Mouse (Mus musculus) bone marrow, adult 2 months (tissue): ENCODE data around the gene Gm17349. TPM values are rescaled to one million over a fixed set of nuclear protein-coding genes. Genes with fewer than 3 reads are reported as not detected.

Experiments used
- H3K27ac ChIP-seq: fragments of 200-500 bp; 2 replicates; pipeline ENCODE4 v1.5.1; 2012; ENCODE audit warnings: low read depth, mild to moderate bottlenecking, control low read depth, inconsistent platforms, low read length; ENCODE audit not compliant: control insufficient read depth, poor library complexity, insufficient read depth
- H3K4me1 ChIP-seq: fragments of 200-500 bp; 2 replicates; pipeline ENCODE4 v1.6.1; 2011; ENCODE audit warnings: low read length; ENCODE audit not compliant: control insufficient read depth, insufficient read depth
- H3K4me3 ChIP-seq: fragments of 200-500 bp; replicated peaks from 2 replicates; pipeline ENCODE3; 2011; ENCODE audit warnings: mild to moderate bottlenecking, low read depth, low read length, control low read depth; ENCODE audit not compliant: control insufficient read depth
- CTCF ChIP-seq: fragments of 200-500 bp; IDR thresholded peaks from 2 replicates; pipeline ENCODE4 v1.5.1; 2011; ENCODE audit warnings: low read length, control low read depth; ENCODE audit not compliant: control insufficient read depth, insufficient read depth
- POLR2A ChIP-seq: fragments of 200-500 bp; IDR thresholded peaks from 2 replicates; pipeline ENCODE4 v1.6.1; 2011; ENCODE audit warnings: low read depth, mild to moderate bottlenecking, control low read depth, low read length, borderline replicate concordance; ENCODE audit not compliant: control insufficient read depth
- WGBS: fragments of 180-500 bp; shearing (Covaris S2); methylation state at CpG from one replicate; pipeline ENCODE4 v1.1.7; 2018; 5-methylcytosine and 5-hydroxymethylcytosine counted together
- polyA plus RNA-seq: library from polyadenylated mRNA; stranded (reverse); fragments of >200 nt; gene quantifications from 2 replicates; pipeline ENCODE4 v1.2.4, GENCODE M21; 2011; ENCODE audit warnings: low replicate concordance; ENCODE audit not compliant: missing spikeins, insufficient read depth, insufficient read length

The Gm17349 gene
- polyA plus RNA-seq, 1 experiment = not detected

- no peak for TF ChIP-seq POLR2A
- TF ChIP-seq CTCF = no peak
- Histone ChIP-seq H3K4me3 (peak overlapping the region; percentile 63), H3K4me1 (peaks cover 5% of the 10 kb centered on the region), H3K27ac (0 out of 2 replicates have a peak overlapping the region, but pooled peaks have one; percentile 12)
- WGBS = 2% methylated on average over 52 of the region's 52 CpGs
Observed at GRCm38 (mm10) chr15:99664600-99665451, 40.5 kb downstream of the Gm17349 start.

DNA sequence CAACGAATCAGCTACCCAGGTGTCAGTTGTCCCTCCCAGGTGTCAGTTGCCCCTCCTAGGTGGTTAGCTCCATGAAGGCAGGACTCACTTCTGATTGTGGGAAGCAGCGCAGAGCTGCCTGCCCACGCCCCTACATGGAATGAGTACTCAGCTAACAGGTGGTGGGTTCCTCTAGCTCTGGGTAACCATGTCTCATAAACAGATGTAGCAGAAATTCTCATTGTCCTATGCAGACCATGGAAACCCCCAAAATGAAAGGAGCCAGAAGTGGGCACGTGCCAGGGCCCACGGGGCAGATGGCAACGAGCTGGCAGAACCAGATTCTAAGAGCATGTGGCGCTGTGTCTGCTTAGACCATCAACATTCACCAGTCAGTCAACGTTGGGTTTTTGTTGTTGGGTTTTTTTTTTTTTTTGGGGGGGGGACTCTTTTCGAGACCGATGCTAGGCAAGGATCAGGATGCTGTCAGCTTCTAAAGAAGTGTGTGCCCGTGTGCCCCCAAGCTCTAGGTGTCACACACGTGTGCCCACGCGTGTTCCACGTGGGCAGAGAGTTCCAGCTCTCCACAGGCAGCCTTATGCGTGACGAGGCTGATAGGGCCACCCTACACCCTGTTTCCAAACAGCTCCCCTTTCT, 41.2 kb downstream of the Gm17349 start:
- H3K27ac ChIP-seq = 0 out of 2 replicates have a peak overlapping the region, but pooled peaks have one; percentile 12

DNA sequence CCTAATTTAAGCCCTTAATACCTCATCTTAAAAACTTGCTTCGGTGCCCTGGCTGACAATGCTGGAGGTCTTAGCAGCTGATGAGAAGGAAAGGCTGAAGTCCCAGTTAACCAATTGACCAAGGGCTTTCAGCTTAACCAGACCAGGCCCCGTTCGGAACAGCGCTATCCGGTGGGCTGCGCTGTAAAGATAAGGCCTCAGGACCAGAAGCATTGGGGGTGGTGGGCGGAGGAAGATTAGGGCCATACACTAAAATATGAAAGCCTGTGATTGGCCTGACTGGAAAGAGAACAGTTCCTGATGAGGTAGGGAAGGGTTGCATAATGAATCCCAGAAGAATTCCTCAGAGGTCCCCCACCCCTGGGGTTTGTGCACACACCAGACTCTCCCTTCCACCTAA, 42.9 kb downstream of the Gm17349 start:
- peaks cover 5% of the 10 kb centered on the region for H3K4me1 ChIP-seq
- 64% methylated on average over 7 of the region's 7 CpGs for WGBS
- no peak for TF ChIP-seq CTCF
- TF ChIP-seq POLR2A = no peak
- H3K4me3 ChIP-seq = no peak overlapping the region
- no peak overlapping the region for H3K27ac ChIP-seq

More for the DNA sequence above, 41.2 kb downstream of the Gm17349 start:
- TF ChIP-seq POLR2A (no peak), CTCF (no peak)
- H3K4me3 ChIP-seq = peak overlapping the region; percentile 63
- peaks cover 5% of the 10 kb centered on the region for H3K4me1 ChIP-seq
- WGBS = 3% methylated on average over 17 of the region's 17 CpGs

DNA sequence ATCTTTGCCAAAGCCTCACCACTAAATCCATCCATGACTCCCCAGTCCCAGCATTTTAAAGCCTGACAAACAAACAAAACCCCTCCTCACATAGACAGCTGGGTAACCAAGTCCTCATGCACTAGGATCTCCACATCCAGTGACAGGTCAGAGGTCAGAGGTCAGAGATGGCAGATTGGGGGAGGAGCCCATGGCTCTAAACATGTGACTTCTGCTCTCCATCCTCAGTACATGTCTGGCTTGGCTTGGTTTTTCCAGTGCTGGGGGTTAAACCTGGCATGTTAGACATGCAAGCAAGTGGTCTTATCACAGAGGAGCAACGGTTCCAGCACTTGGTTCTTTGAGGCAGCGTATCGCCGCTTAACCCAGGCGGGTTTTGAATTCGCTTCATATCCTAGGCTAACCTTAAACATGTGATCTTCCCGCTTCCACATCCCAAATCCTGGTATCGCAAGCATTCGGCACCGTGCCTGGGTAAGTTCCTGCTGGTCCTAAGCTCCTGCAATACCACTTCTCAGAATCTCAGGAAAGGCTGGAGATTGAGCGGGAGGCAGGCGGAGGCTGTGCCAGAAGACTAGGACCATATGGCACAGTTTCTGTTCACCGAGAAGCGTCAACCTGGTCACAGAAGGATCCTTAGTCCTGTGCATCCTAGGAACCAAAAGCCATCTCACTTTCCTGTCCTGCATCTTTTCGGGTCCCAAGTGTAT, 44.0 kb downstream of the Gm17349 start:
- Histone ChIP-seq H3K4me1 (peaks cover 5% of the 10 kb centered on the region), H3K27ac (no peak overlapping the region), H3K4me3 (no peak overlapping the region)
- no peak for TF ChIP-seq POLR2A
- no peak for TF ChIP-seq CTCF
- WGBS = 87% methylated on average over 15 of the region's 15 CpGs

GRCm38 (mm10) chr15:99658437-99658836, 46.9 kb downstream of the Gm17349 start:
- Histone ChIP-seq H3K4me3 (no peak overlapping the region), H3K27ac (no peak overlapping the region), H3K4me1 (no peaks in the 10 kb centered on the region; the same call in 1 of the 2 replicates)
- 62% methylated on average over 2 of the region's 2 CpGs for WGBS
- no peak for TF ChIP-seq POLR2A
- TF ChIP-seq CTCF = no peak

DNA sequence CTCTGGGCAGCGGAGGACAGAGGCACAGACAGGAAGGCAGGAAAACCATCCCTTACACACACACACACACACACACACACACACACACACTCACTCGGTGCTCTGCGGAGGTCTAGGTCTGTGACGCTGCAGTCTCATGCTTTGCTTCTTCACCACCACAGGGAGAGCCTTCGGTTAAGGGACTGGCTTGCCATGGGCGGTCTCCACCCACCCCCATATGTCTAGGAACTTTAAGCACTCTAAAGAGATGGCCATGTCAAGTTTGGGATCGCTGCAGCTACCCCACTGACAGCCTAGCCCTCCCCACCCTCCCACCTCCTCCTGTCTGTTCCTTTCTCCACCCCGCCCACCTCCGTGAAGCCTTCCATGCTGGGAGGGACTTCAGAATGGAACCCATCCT, 49.3 kb downstream of the Gm17349 start:
- 55% methylated on average over 9 of the region's 9 CpGs for WGBS
- no peak for TF ChIP-seq POLR2A
- no peak for TF ChIP-seq CTCF
- H3K4me1 ChIP-seq = peaks cover 2% of the 10 kb centered on the region; the same call in 1 of the 2 replicates
- H3K4me3 ChIP-seq = no peak overlapping the region
- no peak overlapping the region for H3K27ac ChIP-seq

DNA sequence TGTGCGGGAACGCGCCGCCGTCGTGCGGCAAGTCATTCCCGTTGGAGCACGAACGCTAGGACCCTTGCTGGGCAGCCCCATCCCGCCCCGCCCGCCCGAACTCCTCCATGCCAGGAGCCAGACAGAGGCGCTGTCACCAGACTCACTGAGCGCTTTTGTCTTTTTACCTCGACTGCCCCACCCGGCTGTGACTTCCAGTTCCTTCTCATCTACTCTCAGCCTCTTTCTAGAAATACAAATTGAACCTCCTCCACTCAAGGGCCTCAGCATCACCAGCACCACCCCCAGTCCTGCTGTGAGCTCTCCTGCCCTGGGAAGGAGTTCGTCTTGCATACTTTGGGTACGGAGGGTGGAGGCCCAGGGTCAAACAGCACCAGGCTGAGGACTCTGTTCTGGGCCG, 51.4 kb downstream of the Gm17349 start:
- peaks cover 2% of the 10 kb centered on the region; the same call in 1 of the 2 replicates for H3K4me1 ChIP-seq

GRCm38 (mm10) chr15:99653291-99653690, 52.0 kb downstream of the Gm17349 start:
- TF ChIP-seq POLR2A (no peak), CTCF (no peak)
- Histone ChIP-seq H3K4me3 (peak overlapping the region; percentile 14), H3K4me1 (peaks cover 2% of the 10 kb centered on the region; the same call in 1 of the 2 replicates), H3K27ac (no peak overlapping the region)
- WGBS = 13% methylated on average over 8 of the region's 8 CpGs

More for the DNA sequence above, 51.4 kb downstream of the Gm17349 start:
- no peak overlapping the region for H3K4me3 ChIP-seq
- no peak for TF ChIP-seq POLR2A
- no peak for TF ChIP-seq CTCF
- H3K27ac ChIP-seq = no peak overlapping the region
- WGBS = 14% methylated on average over 21 of the region's 21 CpGs

Other genes with a start within 250 kb of the Gm17349 start
- gene Nckap5l, start 247.7 kb downstream of the Gm17349 start, polyA plus RNA-seq = 2.2 and 4.0 TPM in 2 replicates
- 7.2 and 13.4 TPM in 2 replicates for gene Bcdin3d, start 230.8 kb downstream of the Gm17349 start, polyA plus RNA-seq
- gene Faim2, start 177.3 kb downstream of the Gm17349 start, polyA plus RNA-seq = 0.35 TPM in 1 of 2 replicates, not detected in the other
- not detected in 2 replicates for gene Aqp2, start 126.4 kb downstream of the Gm17349 start, polyA plus RNA-seq
- gene Aqp5, start 114.7 kb downstream of the Gm17349 start, polyA plus RNA-seq = not detected in 2 replicates
- gene Aqp6, start 104.1 kb downstream of the Gm17349 start, polyA plus RNA-seq = not detected in 2 replicates
- gene Racgap1, start 53.8 kb downstream of the Gm17349 start, polyA plus RNA-seq = 57.9 and 66.4 TPM in 2 replicates
- 4.7 TPM in 1 of 2 replicates, not detected in the other for gene Asic1, start 35.1 kb downstream of the Gm17349 start, polyA plus RNA-seq
- gene Smarcd1, start 3.4 kb downstream of the Gm17349 start, polyA plus RNA-seq = 10.1 and 10.7 TPM in 2 replicates
- gene Gpd1, start 12.0 kb upstream of the Gm17349 start, polyA plus RNA-seq = 6.6 and 9.3 TPM in 2 replicates
- 42.7 and 80.8 TPM in 2 replicates for gene Cox14, start 20.1 kb upstream of the Gm17349 start, polyA plus RNA-seq
- 10.8 and 33.1 TPM in 2 replicates for gene Cers5, start 67.4 kb upstream of the Gm17349 start, polyA plus RNA-seq
- gene Lima1, start 170.0 kb upstream of the Gm17349 start, polyA plus RNA-seq = 6.5 and 7.5 TPM in 2 replicates